Mouse (Mus musculus) C2C12 (cell line): ENCODE results near the gene C130026I21Rik. TPM values are rescaled to one million over a fixed set of nuclear protein-coding genes. Genes with fewer than 3 reads are reported as not detected.
"Not testable (repeated sequence)": the region's sequence is repeated elsewhere in the genome, so short reads cannot be mapped to it uniquely, and the experiment has no call there.

Experiments used
- H3K27me3 ChIP-seq: one replicate; pipeline ENCODE4 v1.6.1; 2011; ENCODE audit not compliant: control insufficient read depth, insufficient read depth, insufficient read length
- H3K36me3 ChIP-seq: one replicate; pipeline ENCODE4 v1.6.1; 2011; ENCODE audit not compliant: control insufficient read depth, insufficient read depth
- H3K4me3 ChIP-seq: one replicate; pipeline ENCODE4 v1.5.1; 2011; ENCODE audit warnings: mild to moderate bottlenecking, control low read depth; ENCODE audit not compliant: poor library complexity, insufficient read depth, severe bottlenecking
- H3K79me2 ChIP-seq: one replicate; pipeline ENCODE4 v1.6.1; 2011; ENCODE audit not compliant: control insufficient read depth, insufficient read depth
- H3K79me3 ChIP-seq: one replicate; pipeline ENCODE4 v1.6.1; 2011; ENCODE audit warnings: low read depth, control low read depth
- H3ac ChIP-seq: one replicate; pipeline ENCODE3; 2011; ENCODE audit warnings: low read depth; ENCODE audit not compliant: control insufficient read depth, insufficient read length
- long read RNA-seq, 2 experiments: library from polyadenylated mRNA; unstranded; transcript quantifications; one replicate each; pipeline ENCODE4 v2.0.0; 2019 to 2020
- polyA plus RNA-seq: library from polyadenylated mRNA; unstranded; fragments of >200 nt; fragmentation: generic; extraction: Trizol; gene quantifications from one replicate; pipeline ENCODE4 v1.2.1, GENCODE M21; 2012; ENCODE audit warnings: missing spikeins

Gene C130026I21Rik
- 0.07 TPM for polyA plus RNA-seq
- long read RNA-seq, experiment 1, result 0 reads
- long read RNA-seq, experiment 2, result 0 reads

DNA sequence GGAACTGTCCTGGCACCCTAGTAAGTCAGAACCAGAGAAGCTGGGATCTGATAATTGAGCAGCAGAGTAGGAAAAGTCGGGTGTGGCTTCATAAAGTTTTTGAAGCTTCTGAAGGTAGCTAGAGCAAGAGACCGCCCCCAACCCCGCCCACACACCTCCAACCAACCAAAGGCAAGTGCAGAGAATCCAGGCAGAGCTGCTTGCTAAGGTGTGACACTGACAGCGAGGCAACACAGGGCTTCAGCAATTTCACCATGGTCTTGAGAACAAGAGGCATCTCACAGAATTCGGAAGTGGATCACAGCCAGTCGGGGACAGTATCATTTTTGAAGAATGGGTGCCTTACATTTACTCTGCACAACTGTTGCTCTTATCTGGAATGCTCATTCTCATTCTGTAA lies at the start of gene C130026I21Rik:
C130026I21Rik (minus strand) TSS at position 101 of the 400 bp plus-strand sequence.
- H3K79me2 ChIP-seq, H3K4me3 ChIP-seq, H3K79me3 ChIP-seq, H3ac ChIP-seq, H3K27me3 ChIP-seq, H3K36me3 ChIP-seq: not testable (repeated sequence)

DNA sequence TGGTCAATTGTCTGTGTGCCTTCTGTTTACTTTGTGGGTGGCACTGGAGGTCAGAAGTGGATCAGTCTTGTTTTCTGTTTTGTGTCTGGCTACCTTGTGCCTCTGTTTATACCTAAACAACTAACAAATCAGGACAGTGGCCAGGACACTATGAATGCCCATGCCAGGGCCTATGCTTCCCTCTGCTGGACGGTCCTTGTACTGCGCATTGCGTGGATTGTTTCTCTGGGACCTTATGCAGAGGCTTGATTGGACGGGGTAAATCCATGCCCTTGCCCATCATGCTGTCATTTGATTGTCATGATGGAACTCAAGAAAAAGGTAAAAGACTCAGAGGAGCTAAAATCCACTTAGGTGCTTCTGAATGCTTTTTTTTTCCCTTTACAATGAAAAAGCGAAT lies 16.7 kb upstream of the C130026I21Rik start:
- not testable (repeated sequence) for H3K4me3 ChIP-seq, H3ac ChIP-seq, H3K27me3 ChIP-seq, H3K79me3 ChIP-seq, H3K36me3 ChIP-seq, H3K79me2 ChIP-seq

GRCm38 (mm10) chr1:85276421-85276820 lies 6.1 kb upstream of the C130026I21Rik start:
- not testable (repeated sequence) for H3K27me3 ChIP-seq, H3K36me3 ChIP-seq, H3K79me2 ChIP-seq, H3ac ChIP-seq, H3K79me3 ChIP-seq, H3K4me3 ChIP-seq

DNA sequence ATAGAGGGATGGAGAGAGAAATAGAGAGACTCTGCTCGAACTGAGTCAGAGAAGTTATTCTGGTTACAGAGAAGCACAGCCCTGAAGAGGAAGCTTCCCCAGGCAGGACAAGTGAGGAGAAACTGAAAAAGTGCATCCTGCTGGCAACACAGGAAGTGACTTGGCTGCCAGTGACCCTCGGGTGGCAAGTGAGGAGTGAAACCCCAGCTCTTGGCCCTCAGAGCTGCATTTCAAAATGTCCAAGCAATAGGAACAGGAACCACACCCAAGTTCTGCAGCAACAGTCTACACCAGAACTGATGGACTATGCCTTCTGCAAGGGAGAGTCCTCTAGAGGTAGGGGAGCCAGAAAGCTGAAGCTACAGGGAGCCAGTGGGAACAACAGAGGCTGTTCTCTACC lies 11.7 kb downstream of the C130026I21Rik start:
- H3K79me2 ChIP-seq, H3ac ChIP-seq, H3K36me3 ChIP-seq, H3K27me3 ChIP-seq, H3K79me3 ChIP-seq, H3K4me3 ChIP-seq: not testable (repeated sequence)

GRCm38 (mm10) chr1:85255217-85255616 lies 15.1 kb downstream of the C130026I21Rik start:
- H3K27me3 ChIP-seq, H3ac ChIP-seq, H3K4me3 ChIP-seq, H3K79me2 ChIP-seq, H3K36me3 ChIP-seq, H3K79me3 ChIP-seq: not testable (repeated sequence)

DNA sequence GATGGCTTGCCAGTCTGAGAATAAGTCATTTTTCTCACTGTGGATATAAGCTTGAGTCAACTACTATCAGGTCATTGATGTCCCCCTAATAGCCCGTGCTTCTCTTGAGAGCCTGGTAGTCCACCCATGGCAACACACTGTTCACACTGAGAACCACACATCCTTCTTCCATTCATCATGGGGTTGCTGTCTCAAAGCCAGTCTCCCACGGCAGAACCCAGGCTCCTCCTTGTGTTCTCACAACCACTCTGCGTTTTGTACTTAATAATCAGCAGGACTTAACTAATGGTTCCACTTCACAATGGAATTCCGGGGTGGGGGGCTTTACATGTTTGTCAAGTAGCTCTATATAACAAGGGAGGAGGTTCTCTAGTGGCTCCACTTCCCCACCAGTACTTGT lies 19.2 kb downstream of the C130026I21Rik start:
- not testable (repeated sequence) for H3K79me3 ChIP-seq, H3K36me3 ChIP-seq, H3ac ChIP-seq, H3K79me2 ChIP-seq, H3K27me3 ChIP-seq, H3K4me3 ChIP-seq

DNA sequence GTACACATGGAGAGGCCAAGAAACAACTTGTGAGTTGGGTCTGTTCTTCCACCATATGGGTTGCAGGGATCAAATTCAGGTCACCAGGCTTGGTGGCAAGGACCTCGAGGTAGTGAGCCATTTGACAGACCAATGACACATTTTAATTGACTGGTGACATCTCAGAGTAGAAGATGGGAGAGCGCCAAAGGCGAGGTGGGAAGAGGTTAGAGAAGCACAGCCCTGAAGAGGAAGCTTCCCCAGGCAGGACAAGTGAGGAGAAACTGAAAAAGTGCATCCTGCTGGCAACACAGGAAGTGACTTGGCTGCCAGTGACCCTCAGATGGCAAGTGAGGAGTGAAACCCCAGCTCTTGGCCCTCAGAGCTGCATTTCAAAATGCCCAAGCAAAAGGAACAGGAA lies 21.4 kb downstream of the C130026I21Rik start:
- not testable (repeated sequence) for H3K36me3 ChIP-seq, H3K27me3 ChIP-seq, H3ac ChIP-seq

DNA sequence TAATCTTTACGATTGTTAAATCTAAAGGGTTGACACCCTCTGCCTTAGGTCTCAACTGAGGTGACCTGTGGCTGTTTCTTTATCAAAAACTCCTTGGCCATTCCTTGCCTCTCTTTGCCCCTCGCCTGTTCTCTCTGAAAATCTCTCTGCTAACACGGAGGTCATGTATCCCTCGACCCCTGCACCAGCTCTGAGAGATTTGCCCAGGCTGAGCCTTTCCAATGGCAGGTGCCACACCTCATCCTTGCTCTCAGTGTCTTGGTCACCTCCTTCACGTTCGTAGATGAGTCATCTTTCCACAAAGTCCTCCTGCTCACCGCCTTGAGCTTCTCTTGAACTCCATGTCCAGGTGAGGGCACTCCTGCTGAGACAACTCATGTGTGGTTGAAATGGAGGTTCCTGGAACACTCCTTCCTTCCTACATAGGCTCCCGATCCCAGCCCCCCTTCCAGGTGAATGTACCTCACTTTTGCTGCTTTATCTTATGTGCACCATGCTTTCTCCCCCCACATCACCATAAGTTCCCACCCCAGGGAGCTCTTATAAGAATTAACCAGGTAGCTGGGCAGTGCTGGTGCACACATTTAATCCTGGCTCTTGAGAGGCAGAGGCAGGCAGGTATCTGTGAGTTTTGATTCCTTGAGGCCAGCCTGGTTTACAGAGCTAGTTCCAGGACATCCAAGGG lies 23.4 kb downstream of the C130026I21Rik start:
- not testable (repeated sequence) for H3K79me2 ChIP-seq, H3K79me3 ChIP-seq, H3K4me3 ChIP-seq, H3K36me3 ChIP-seq, H3ac ChIP-seq, H3K27me3 ChIP-seq

More for the DNA sequence above, 21.4 kb downstream of the C130026I21Rik start:
- H3K79me2 ChIP-seq, H3K4me3 ChIP-seq, H3K79me3 ChIP-seq: not testable (repeated sequence)

- not testable (repeated sequence) for H3K79me2 ChIP-seq, H3K4me3 ChIP-seq, H3K36me3 ChIP-seq, H3K27me3 ChIP-seq, H3K79me3 ChIP-seq, H3ac ChIP-seq
Measured at GRCm38 (mm10) chr1:85246266-85246665, 24.1 kb downstream of the C130026I21Rik start.

GRCm38 (mm10) chr1:85244941-85245340 lies 25.4 kb downstream of the C130026I21Rik start:
- H3K4me3 ChIP-seq, H3ac ChIP-seq, H3K27me3 ChIP-seq, H3K79me3 ChIP-seq, H3K36me3 ChIP-seq, H3K79me2 ChIP-seq: not testable (repeated sequence)

DNA sequence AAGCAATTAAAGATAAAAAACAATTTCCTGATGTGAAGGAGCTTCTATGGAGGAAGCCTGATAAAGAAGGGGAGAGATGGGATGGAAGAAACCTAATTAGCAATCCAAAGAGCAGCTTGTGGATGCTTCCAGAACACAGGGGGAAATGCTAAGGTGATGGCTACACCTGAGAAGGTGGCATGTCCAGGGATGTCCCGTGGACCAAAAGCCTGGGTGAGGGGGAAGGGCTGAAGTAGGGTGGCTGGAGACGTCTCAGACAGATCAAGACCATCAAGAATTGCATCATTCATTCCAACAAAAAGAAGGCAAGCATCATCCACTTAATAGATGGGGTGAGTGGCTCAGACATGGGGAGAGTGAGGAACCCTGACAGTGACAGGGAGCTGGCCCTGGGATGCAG lies 27.3 kb downstream of the C130026I21Rik start:
- not testable (repeated sequence) for H3K79me2 ChIP-seq, H3K27me3 ChIP-seq, H3ac ChIP-seq, H3K79me3 ChIP-seq, H3K36me3 ChIP-seq, H3K4me3 ChIP-seq

- not testable (repeated sequence) for H3K27me3 ChIP-seq, H3ac ChIP-seq, H3K79me3 ChIP-seq, H3K79me2 ChIP-seq, H3K36me3 ChIP-seq, H3K4me3 ChIP-seq
Measured at GRCm38 (mm10) chr1:85239018-85239775, 31.2 kb downstream of the C130026I21Rik start.
